20 mouse cellular contexts compared by ENCODE assay signal in genomic region chr3:107365341-107365740, GRCm38 (mm10).
"Had no signal": no experiment of that assay in that cellular context is flagged by ENCODE, and none has a peak within 500 bp of the region (broad histone marks: within the 10 kb centered on the region; RNA-seq: fewer than 3 reads in every experiment).

No protein-coding gene starts in this region.

- H3K4me2 ChIP-seq: limb, embryonic 15.5 days; liver, embryonic 11.5 days; liver, embryonic 15.5 days; midbrain, embryonic 12.5 days; midbrain, embryonic 15.5 days; neural tube, embryonic 13.5 days had no signal

- H3K9me3 ChIP-seq: limb, embryonic 15.5 days; liver, embryonic 15.5 days; midbrain, embryonic 12.5 days; midbrain, embryonic 15.5 days; neural tube, embryonic 13.5 days had no signal

- H3K27ac ChIP-seq: layer of hippocampus, adult 2 months; limb, embryonic 15.5 days; liver, embryonic 15.5 days; midbrain, embryonic 12.5 days; midbrain, embryonic 15.5 days; neural tube, embryonic 13.5 days had no signal

- H3K4me1 ChIP-seq: limb, embryonic 15.5 days; liver, embryonic 15.5 days; midbrain, embryonic 12.5 days; midbrain, embryonic 15.5 days; neural tube, embryonic 13.5 days had no signal

- DNase-seq: kidney, adult 18-20 months; kidney, adult 9 months; kidney, postnatal 14 days; layer of hippocampus, adult 9-11 months; lung, adult 2 months; lung, postnatal 14 days; lung, postnatal 4 days; retina, postnatal 1 day; right cerebral cortex, postnatal 25 days; thymus, adult 18-20 months; thymus, postnatal 36 days had no signal

- ATAC-seq: intestine, embryonic 16.5 days; midbrain, embryonic 15.5 days had no signal

- H3K9ac ChIP-seq: limb, embryonic 15.5 days; liver, embryonic 15.5 days; midbrain, embryonic 12.5 days; midbrain, embryonic 15.5 days; neural tube, embryonic 13.5 days had no signal

- H3K27me3 ChIP-seq: midbrain, embryonic 12.5 days; midbrain, embryonic 15.5 days had no signal

- H3K4me3 ChIP-seq: layer of hippocampus, adult 2 months; limb, embryonic 15.5 days; liver, embryonic 15.5 days; midbrain, embryonic 12.5 days; midbrain, embryonic 15.5 days; myocyte; neural tube, embryonic 13.5 days had no signal

- H3K36me3 ChIP-seq: limb, embryonic 15.5 days; liver, embryonic 15.5 days; midbrain, embryonic 12.5 days; midbrain, embryonic 15.5 days; neural tube, embryonic 13.5 days had no signal
